Mouse (Mus musculus): ENCODE results near the gene Rab37.

Gene Rab37

GRCm38 (mm10) chr11:115169430-115169829, 78.2 kb downstream of the Rab37 start:
- no peak for DNase-seq

DNA sequence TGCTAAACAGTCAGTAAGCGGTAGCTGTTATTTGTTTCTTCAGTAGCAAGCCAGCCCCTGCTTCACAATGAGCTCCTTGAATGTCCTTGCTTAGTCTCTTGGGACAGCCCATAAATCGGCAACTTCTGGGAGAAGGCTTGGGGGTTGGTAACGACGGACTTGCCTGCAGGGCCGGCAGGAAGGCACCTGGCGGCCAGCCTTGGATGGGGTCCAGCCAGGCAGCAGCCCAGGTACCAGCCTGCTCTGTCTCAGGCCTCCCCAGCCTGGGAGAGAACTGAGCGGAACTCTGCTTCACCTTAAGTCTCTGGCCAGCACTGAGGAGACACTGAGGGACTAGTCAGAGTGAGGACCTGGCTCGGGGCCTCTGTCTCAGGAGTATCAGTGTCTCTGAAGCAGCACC, 79.9 kb downstream of the Rab37 start:
- DNase-seq, result peak; percentile 78

- no peak for DNase-seq
Measured at GRCm38 (mm10) chr11:115172825-115173287, 81.6 kb downstream of the Rab37 start.

- no peak for DNase-seq
Measured at GRCm38 (mm10) chr11:115173549-115174339, 82.5 kb downstream of the Rab37 start.

GRCm38 (mm10) chr11:115176399-115177190, 85.4 kb downstream of the Rab37 start:
- no peak for DNase-seq

GRCm38 (mm10) chr11:115177559-115178195, 86.4 kb downstream of the Rab37 start:
- no peak for DNase-seq

GRCm38 (mm10) chr11:115178766-115179165, 87.5 kb downstream of the Rab37 start:
- DNase-seq, result no peak

DNA sequence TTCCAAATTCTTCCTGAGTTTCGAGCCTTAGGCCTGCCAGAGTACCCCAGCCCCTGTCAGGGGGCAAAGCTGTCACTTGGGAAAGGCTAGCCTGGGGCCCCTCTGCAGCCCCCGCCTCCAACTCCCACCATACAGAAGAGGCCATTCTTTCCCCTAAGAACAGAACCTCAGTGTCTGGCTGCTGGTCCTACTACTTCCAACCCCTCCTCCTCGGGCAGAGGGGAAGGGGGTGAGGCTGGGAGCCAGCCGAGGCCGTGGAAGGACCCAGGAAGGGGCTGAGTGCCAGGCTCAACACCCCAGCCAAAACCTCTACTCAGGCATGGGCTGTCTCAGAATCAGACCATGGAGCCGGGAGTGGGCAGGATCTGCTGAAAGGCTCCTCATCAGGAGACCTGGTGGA, 88.0 kb downstream of the Rab37 start:
- DNase-seq, result no peak

DNA sequence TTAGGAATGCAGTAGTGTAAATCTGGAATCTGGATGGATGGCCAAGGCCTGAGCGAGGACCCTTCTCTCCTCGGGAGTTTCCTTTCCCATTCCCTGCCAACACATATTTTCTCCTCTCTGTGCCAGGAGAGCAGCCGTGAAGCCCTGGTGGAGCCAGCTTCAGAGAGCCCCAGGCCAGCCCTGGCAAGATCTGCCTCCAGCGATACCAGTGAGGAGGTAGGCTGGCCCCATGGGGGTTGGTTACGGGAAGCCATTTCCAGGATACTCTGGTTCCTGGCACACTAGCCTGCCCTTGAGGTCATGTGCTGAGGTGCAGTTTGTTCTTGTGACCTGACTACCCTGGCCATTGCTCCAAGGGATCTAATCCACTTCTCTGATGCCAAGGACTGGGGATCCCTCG, 88.7 kb downstream of the Rab37 start:
- no peak for DNase-seq

- DNase-seq, result peak; percentile 81
Measured at GRCm38 (mm10) chr11:115181913-115182638, 90.8 kb downstream of the Rab37 start.

- no peak for DNase-seq
Measured at GRCm38 (mm10) chr11:115184973-115185372, 93.7 kb downstream of the Rab37 start.

- DNase-seq, result peak; percentile 99
Measured at GRCm38 (mm10) chr11:115187224-115187639, 96.0 kb downstream of the Rab37 start, which contains the start of gene Tmem104. Gene Tmem104, plus strand, starts transcription at chr11:115187487.

GRCm38 (mm10) chr11:115187693-115188092, 96.5 kb downstream of the Rab37 start, which contains the start of gene Nat9:
Gene Nat9, minus strand, starts transcription at chr11:115187859.
- DNase-seq, result no peak

- no peak for DNase-seq
Measured at GRCm38 (mm10) chr11:115188539-115189231, 97.5 kb downstream of the Rab37 start.

- DNase-seq, result no peak
Measured at GRCm38 (mm10) chr11:115189304-115189703, 98.1 kb downstream of the Rab37 start.

- DNase-seq, result no peak
Measured at GRCm38 (mm10) chr11:115192180-115192579, 100.9 kb downstream of the Rab37 start.

DNA sequence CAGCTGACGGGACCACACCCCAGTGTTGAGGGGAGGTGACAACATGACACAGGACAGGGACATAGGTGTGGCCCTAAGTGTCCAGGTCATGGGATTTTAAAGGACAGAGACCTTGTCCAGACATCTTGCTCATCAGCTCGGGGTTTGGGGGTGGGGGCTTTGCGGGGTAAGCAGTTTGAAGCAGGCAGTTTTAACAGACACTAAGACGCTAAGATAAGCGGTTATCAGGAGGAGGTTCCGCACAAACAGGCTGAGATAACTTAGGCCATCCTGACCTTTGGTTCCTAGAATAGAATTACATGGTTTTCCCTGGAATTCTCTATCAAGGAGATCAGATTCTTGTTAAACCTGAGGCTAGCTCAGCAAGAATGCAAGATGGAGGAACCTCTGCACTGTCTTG, 103.5 kb downstream of the Rab37 start:
- DNase-seq, result no peak

DNA sequence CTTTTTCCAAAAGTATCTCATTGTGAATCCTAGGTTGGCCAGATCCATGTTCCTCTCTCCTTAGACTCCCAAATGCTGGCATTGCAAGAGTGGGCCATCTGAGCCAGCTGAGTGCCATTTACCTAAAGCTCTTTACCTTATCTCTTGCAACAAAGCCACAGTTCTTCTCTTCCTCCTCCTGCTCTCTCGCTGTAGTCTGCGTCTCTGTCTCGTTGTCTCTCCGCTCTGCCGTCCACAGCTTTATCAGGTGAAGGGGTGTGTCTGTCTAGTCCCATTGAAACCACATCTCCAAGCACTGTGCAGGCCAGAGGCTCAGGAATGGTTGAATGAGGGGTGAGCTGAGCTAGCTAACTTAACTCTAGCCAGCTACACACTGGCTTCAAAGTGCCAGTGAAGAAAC, 104.7 kb downstream of the Rab37 start:
- no peak for DNase-seq

GRCm38 (mm10) chr11:115197558-115197957, 106.3 kb downstream of the Rab37 start:
- no peak for DNase-seq

DNA sequence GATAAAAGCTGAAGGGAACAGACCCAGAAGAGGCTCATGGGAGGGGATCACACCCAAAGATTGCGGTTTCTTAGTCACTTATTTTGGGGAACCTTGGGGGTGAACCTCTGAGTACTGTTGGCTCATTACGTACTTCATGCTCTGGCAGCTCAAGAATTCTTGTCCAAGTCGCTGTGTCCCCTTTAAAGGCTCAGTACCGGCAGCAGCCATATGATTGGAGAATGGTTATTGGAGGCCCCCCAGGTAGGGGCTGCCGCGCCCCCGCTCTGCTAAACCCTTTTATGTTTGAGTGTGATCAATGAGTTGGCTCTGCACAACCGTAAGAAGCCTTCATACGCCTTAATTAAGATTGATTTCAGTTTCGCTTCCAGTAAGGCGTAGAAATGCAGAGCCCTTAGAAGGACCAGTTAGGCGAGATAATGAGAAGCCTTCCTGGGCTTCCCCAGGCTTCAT, 107.7 kb downstream of the Rab37 start:
- no peak for DNase-seq

GRCm38 (mm10) chr11:115200520-115200919, 109.3 kb downstream of the Rab37 start:
- no peak for DNase-seq

GRCm38 (mm10) chr11:115202316-115202715, 111.1 kb downstream of the Rab37 start:
- peak; percentile 96 for DNase-seq
